Mouse (Mus musculus): ENCODE results near the gene Hes2. TPM values are rescaled to one million over a fixed set of nuclear protein-coding genes. Genes with fewer than 3 reads are reported as not detected.

The Hes2 gene
- polyA plus RNA-seq, 1 experiment from 2014 or later = 0.22 TPM

GRCm38 (mm10) chr4:152209623-152210022, 51.0 kb downstream of the Hes2 start:
- no peaks in the 10 kb centered on the region for H3K27me3 ChIP-seq (ENCODE audit: control insufficient read depth, insufficient read depth, low read length)
- DNase-seq (ENCODE audit: low spot score) = no peak
- H3K9ac ChIP-seq (replicated peaks; ENCODE audit: low read length) = no peak overlapping the region
- ATAC-seq (replicated peaks; ENCODE audit: insufficient number of reproducible peaks, low FRiP score, low TSS enrichment, low read depth) = no peak
- no peaks in the 10 kb centered on the region for H3K9me3 ChIP-seq (replicated peaks; ENCODE audit: control insufficient read depth, low read length)
- no peak overlapping the region for H3K4me3 ChIP-seq (ENCODE audit: low read depth, low read length)
- 51% methylated on average over 4 of the region's 4 CpGs for WGBS
- H3K27ac ChIP-seq (replicated peaks; ENCODE audit: low read depth, low read length) = no peak overlapping the region
- no peaks in the 10 kb centered on the region for H3K4me1 ChIP-seq (ENCODE audit: control insufficient read depth, insufficient read depth, low read length)
- no peaks in the 10 kb centered on the region for H3K36me3 ChIP-seq (replicated peaks; ENCODE audit: control insufficient read depth, insufficient read depth, low read depth, low read length)
- no peak overlapping the region for H3K4me2 ChIP-seq (ENCODE audit: low read depth, low read length)

Other genes with a start within 250 kb of the Hes2 start
- 75.0 and 79.3 TPM in 2 replicates for gene Dnajc11, start 225.2 kb upstream of the Hes2 start, polyA plus RNA-seq (2014; fragmentation: Nextera tagmentation; extraction: Ambion mirVana)
- gene Thap3, start 169.9 kb upstream of the Hes2 start, polyA plus RNA-seq (2014; fragmentation: Nextera tagmentation; extraction: Ambion mirVana) = 22.2 and 22.4 TPM in 2 replicates
- gene Phf13, start 162.6 kb upstream of the Hes2 start, polyA plus RNA-seq (2014; fragmentation: Nextera tagmentation; extraction: Ambion mirVana) = 23.1 and 25.8 TPM in 2 replicates
- gene Klhl21, start 150.1 kb upstream of the Hes2 start, polyA plus RNA-seq (2014; fragmentation: Nextera tagmentation; extraction: Ambion mirVana) = 3.2 TPM in 2 replicates
- 21.1 and 21.5 TPM in 2 replicates for gene Zbtb48, start 131.2 kb upstream of the Hes2 start, polyA plus RNA-seq (2014; fragmentation: Nextera tagmentation; extraction: Ambion mirVana)
- gene Tas1r1, start 120.3 kb upstream of the Hes2 start, polyA plus RNA-seq (2014; fragmentation: Nextera tagmentation; extraction: Ambion mirVana) = 0.25 and 0.55 TPM in 2 replicates
- 28.3 and 31.4 TPM in 2 replicates for gene Nol9, start 119.5 kb upstream of the Hes2 start, polyA plus RNA-seq (2014; fragmentation: Nextera tagmentation; extraction: Ambion mirVana)
- 5.3 and 6.8 TPM in 2 replicates for gene Plekhg5, start 86.4 kb upstream of the Hes2 start, polyA plus RNA-seq (2014; fragmentation: Nextera tagmentation; extraction: Ambion mirVana)
- gene Tnfrsf25, start 42.9 kb upstream of the Hes2 start, polyA plus RNA-seq (2014; fragmentation: Nextera tagmentation; extraction: Ambion mirVana) = 0.21 and 0.75 TPM in 2 replicates
- 6.2 and 7.3 TPM in 2 replicates for gene Espn, start 6.5 kb upstream of the Hes2 start, polyA plus RNA-seq (2014; fragmentation: Nextera tagmentation; extraction: Ambion mirVana)
- 47.5 and 54.9 TPM in 2 replicates for gene Acot7, start 19.3 kb downstream of the Hes2 start, polyA plus RNA-seq (2014; fragmentation: Nextera tagmentation; extraction: Ambion mirVana)
- 4.3 and 5.9 TPM in 2 replicates for gene Gpr153, start 115.4 kb downstream of the Hes2 start, polyA plus RNA-seq (2014; fragmentation: Nextera tagmentation; extraction: Ambion mirVana)
- gene Hes3, start 132.8 kb downstream of the Hes2 start, polyA plus RNA-seq (2014; fragmentation: Nextera tagmentation; extraction: Ambion mirVana) = 0.32 and 0.65 TPM in 2 replicates
- gene Icmt, start 138.4 kb downstream of the Hes2 start, polyA plus RNA-seq (2014; fragmentation: Nextera tagmentation; extraction: Ambion mirVana) = 23.4 and 24.8 TPM in 2 replicates
- gene Rnf207, start 160.1 kb downstream of the Hes2 start, polyA plus RNA-seq (2014; fragmentation: Nextera tagmentation; extraction: Ambion mirVana) = 0.41 and 1.0 TPM in 2 replicates
- 404 and 441 TPM in 2 replicates for gene Rpl22, start 166.9 kb downstream of the Hes2 start, polyA plus RNA-seq (2014; fragmentation: Nextera tagmentation; extraction: Ambion mirVana)
- 0.14 TPM in 2 replicates for gene Chd5, start 179.8 kb downstream of the Hes2 start, polyA plus RNA-seq (2014; fragmentation: Nextera tagmentation; extraction: Ambion mirVana)